Mouse (Mus musculus) neural tube, embryonic 10.5 days (tissue): Measurements from ENCODE around the gene Tmem45a.
"Not testable (repeated sequence)": the region's sequence is repeated elsewhere in the genome, so short reads cannot be mapped to it uniquely, and the experiment has no call there.

Source experiments
- DNase-seq: peaks from one replicate; pipeline ENCODE4 v3.0.0-alpha.2; 2017; ENCODE audit warnings: low spot score; ENCODE audit errors: extremely low spot score

Gene Tmem45a

DNA sequence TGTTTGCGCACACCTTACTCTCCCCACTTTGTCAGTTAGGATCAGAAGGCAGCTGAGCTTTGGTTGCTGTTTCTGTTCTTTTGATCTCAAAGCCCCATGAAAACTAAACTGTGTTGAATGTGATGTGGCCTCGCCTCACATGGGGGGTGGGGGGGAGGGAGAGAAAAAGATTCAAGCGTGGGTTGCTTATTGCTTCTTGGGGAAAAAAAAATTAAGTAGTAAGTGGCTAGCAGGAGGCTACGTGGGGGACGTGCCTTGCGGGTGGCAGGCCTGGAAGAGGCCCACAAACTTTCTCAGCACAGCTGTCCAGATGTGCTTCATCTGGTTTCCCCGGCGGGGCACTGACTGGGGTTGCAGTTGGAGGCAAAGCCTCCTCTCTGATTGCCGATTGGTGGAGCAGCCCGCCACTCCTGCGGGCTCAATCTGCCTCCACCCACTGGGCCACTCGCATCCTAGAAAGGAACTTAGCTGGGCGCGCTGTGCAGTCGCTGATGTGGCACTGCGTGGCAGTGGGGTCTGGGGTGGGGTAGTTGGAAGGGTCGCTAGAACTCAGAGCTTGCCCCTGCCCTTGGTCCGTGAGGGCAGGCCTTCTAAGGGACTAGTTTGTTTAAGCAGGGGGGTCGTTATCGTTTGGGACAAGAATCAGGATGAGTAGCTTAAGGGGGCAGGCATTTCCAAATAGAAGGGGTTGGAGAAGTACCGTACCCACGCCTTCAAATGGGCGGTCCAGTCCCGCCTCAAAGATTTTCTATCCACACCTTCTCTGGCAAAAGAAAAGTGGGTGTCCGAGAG is at the start of gene Tmem45a:
Tmem45a (minus strand) TSS at position 343 of the 792 bp plus-strand sequence.
- peak; percentile 78 for DNase-seq

DNA sequence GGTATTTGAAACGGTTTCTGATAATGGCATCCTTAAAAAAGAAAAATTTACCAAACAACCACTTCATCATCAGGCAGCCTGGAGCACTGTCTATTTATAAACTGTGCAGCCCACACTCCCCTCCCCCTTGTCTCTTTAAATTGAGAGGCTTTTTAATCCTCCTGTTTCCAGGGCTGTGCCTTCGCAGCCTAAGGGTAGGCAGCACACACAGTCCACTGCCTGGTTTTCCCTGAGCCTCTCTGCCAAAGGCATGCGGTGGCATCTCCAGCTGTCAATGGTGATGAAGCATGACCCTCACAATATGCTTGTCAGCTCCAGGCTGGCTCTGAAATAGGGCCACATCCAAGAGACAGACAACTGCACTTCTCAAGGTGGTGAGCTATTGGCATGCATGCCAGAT is 42.1 kb upstream of the Tmem45a start, which contains the start of gene Lnp1:
Lnp1 (minus strand) TSS at position 39 of the 400 bp plus-strand sequence.
- DNase-seq: no peak

DNA sequence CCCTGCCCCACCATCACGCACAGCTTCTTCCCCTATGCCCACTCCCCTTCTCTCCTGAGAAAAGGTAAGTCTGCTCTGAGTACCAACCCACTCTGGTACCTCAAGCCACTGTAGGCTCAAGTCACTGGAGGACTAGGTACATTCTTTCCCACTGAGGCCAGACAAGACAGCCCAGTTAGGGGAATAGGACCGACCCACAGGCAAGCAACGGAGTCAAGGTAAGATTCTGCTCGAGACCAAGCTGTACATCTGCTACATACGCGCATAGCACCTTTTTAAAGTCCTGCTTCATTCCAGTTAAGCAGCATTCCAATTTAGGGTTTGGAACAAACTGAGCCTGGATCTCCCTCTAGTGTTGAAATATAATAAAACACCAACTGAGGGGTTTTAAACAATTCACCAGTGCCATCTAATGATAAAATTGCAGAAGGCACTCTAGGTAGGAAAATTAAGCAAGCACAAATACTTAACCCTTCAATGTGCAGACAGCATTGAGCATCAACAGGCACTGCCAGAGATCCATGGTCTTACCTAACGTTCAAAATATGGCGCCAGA is 34.2 kb upstream of the Tmem45a start:
- DNase-seq: peak; percentile 20

DNA sequence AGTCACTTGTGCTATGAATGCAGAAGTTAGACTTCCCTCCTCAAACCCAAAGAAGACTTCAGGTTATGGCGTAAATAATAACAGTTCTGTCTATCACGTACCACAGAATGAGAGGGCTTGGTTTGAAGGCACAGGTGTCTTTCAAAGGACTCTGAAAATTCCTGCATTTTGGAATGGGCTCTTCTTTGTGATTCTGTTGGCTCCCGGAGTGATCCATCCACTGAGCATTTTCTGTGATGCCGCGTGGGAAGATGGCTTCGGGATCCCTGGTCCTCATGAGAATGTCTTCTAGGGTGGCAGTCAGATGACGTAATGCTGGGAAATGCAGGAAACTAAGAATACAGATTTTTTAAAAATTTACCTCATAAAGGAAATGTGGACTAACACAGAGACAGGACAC is 31.3 kb upstream of the Tmem45a start:
- no peak for DNase-seq

DNA sequence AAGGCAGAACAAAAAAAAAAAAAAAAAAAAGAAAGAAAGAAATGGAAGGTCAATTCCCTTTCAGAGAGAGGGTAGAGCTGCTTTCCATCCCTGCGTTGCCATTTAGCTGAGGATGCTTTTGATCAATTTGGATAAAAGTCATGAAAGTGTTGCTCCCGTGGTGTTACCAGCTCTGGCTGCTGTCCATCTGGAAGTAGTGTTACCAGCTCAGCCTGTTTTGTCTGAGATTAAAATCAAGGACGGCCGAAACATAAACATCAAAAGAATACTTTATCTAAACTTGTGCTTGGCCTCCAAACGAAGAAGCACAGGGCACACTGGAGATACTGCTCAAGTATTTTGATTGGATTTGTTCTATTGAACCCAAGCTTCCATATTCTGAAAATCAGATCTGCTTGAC is 23.0 kb upstream of the Tmem45a start:
- DNase-seq: no peak

DNA sequence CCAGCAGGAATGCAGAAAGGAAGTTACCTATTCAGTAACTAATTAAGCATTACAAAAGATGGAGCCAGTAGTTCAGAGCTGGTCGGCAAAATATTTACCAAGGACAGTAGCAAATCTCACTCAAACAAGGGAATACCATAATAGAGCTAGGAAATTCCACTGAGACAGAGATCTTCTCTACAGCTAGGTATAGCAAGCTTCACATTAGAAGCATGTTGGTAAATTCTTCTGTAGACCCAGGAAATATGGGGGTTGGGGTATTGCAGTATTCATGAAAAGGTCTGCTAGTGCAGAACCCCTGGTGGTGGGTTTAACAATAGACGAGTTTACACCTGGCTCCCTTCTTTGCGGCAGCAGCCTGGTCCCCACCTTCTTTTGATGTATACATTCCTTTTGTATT is 16.2 kb upstream of the Tmem45a start:
- DNase-seq: not testable (repeated sequence)

DNA sequence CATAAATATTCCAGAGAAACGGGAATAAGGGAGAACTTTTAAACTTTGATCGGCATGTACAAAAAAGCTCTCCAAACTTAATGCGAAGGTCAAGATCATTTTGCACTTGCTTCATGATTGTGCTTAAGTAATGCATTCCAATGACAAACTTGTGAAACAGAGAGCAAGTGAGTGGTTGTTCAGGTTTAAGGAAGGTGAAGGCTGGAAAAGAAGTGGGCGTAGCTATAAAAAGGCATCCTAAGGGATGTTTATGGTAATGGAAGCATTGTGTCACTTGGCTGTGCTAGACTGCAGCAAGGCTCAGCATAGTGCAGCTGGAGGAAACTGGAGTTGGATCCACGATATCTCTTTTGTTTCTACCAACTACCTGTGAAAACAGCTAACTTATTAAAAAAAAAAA is 5.6 kb upstream of the Tmem45a start:
- DNase-seq: no peak

DNA sequence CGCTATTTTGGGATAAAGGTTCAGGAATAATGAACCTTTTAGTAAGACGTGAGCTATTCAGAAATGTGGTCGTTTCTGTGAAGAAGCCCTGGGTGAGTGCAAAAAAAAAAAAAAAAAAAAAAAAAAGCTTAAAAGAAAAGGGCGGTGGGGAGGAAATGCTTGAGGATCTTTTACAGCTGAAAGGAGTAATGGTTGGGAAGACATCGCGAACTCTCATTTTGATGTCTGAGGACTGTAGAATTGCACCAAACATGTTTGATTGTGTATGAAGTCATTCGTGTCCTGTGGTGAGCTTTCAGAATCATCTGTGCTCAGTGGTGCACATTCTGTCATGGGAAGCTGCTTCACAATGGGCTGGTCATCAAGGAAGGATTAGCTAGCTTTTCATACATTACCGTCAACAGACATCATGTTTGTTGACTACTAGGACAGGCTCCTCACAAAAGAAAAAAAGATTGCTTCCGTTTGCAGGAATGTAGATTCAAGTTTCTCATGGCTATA is 700 bp upstream of the Tmem45a start:
- DNase-seq: no peak

DNA sequence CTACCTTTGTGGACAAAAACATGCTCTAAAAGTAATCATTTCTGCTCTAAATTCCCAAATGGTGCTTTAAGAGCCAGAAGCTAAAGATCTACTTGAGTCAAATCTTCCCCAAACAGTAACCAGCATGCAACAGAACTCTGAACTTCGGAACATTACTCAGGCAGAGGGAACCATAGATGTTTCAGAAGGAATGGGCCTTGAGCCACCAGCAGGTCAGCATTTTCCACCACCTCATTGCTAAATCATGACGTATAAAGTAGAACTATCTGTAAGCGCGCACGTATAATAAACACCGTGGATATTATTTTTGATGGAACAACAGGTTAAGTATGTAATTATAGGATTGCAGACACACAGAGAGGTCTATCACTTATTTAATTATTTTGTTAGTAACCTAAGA is 1.2 kb downstream of the Tmem45a start:
- no peak for DNase-seq

DNA sequence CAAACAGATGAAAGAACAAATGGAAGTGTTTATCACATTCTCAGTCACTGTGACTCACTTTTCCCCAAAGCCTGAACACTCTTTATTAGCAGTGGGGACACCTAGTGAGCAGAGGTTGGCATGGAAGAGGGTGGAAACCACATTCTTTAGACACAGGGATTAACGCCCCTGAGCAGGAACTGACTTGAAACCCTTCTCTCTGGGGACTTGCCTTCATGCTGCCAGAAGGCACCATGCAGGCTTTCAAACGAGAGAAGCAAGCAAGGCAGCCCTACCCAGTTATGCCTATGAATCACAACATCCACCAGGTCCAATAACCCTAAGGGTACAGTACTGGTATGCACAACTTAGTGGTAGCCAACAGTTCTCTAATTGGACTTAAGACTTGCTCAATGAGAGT is 12.6 kb downstream of the Tmem45a start:
- no peak for DNase-seq

DNA sequence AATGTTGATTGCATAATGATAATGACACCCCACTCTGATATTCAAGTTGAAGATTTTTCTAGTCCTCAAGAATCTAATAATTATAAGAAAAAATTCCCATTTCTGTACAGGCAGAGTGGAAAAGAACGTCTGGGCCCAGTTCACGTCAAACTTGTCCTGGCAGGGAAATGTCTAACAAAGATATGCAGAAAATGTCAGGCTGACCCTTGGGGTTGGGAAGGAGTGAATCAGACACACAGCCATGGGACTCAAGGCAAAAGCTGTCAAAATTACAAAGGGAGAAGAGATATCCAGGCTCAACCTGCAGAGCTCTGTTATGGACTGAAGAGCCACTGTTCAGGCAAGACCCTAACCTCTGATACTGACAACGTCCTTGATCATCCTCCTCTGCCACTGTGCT is 15.5 kb downstream of the Tmem45a start:
- DNase-seq: no peak

DNA sequence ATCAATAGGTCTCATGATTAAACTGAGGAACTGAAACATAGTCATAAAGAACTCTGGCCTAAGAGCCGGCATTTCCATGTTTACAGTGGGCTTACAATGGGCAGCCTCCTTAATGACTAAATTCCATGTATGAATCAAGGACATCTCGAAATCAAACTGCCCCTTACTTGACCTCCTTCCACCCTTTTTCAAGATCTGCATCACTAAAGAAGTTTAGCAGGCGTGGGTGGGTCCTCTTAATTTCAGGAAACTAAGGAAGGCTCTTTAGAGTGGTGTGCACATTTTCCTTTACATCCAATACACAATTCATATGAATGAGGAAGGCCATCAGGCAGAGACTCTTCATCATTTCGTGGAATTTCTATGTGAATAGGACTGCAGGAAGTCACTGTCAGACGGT is 17.6 kb downstream of the Tmem45a start:
- no peak for DNase-seq

DNA sequence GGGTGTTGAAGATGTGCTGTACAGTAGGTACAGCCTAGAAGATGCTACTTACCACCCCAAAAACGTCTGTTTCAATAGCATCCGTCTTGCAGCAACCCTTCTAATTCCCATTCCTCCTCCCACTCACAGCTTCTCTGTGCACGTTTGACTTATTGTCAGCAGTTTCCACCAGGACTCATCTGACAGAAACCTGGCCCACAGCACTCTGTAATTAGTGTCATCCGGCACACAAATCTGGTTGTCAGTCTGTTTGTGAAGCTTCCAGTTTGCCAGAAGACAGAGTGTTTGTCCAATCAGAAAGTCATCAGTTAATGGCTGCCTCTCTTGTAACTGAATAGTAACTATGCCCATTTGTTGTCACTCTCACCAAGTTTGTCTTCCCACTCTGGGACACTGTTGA is 18.4 kb downstream of the Tmem45a start:
- no peak for DNase-seq

DNA sequence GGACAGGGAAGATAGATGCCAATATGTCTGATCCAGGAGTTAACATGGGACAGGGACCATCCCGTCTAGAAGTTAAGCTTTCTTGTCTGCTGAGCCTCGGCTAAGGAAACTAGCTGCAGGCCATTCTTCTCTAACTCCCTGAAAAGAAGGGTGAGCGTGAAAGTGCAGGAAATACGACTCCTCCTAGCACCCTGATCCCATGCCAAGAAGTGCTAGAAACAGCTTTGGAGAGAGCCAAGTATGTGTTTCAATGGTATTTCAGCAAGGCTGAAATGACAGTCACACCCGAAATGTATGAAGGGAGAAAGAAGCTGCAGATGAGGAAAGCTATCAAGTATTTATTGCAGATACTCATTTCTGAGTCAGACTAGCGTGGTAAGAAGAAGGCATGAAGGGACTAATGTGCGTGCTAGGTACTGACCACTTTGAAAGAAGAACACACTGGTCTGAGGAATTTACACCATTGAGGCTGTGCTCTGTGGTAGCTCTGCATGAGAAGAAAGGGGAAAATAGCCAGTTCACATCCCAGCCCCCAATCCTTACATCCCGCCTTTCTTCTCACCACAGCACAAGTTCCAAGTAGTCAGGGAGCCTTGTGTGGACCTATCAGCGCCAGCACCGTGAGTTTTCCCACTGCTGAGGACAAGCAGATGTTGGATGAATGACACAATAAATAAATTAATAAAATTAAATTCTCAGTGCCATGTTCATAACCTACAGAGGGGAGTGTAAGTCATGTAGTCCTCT is 33.0 kb downstream of the Tmem45a start:
- DNase-seq: no peak

DNA sequence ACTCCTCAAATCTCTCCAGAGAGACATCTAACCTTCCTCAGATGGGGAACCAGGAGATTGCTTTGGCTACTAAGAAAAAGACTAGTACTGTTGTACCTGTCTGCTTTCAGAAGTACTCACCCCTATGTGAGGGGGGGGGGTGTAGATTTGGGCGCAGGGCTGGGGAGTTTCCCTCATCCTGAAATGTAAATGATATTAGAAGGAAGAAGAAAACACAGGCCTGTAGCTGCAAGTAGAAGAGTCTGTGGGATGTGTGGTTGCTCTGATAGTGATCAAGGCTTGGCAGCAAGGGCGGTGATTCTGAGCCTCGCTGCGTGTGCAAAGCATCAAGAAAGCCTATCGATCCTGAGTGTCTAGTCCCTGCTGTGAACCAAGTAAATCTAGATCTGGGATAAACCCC is 43.0 kb downstream of the Tmem45a start:
- no peak for DNase-seq

DNA sequence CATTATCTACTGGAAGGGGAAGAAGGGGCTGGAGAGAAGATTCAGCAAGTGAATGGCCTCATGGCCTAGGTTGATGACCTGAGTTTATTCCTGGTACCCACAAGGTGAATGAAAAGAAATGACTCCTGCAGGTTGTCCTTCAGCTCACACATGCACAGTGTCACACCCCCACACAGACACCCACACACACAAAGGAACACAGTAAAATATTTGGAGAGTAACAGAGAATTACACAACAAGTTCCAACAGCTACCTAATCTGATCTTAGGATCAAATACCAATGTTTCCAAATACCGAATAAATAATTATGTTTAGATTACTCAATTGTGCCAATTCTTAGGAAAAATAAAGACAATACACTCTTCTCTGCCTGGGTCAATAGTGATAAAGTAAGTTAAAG is 52.7 kb downstream of the Tmem45a start:
- DNase-seq: no peak

DNA sequence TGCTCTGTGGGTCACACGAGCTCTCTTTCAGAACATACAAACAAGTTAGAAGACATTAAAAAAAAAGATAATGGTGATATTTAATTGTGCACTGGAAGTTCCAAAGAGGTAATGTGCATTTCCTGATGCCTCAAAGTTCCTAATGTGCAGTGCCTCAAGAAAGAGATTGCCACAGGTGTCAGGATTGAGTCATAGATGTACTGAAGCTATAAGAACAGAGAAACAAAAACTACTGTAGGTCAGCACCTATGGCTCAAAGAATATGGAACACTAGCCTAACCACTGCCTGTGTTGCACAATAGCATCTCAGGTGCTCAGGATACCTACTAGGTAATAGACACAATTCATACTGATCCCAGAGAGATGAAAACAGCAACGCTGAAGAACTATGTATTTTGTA is 54.0 kb downstream of the Tmem45a start:
- DNase-seq: no peak

DNA sequence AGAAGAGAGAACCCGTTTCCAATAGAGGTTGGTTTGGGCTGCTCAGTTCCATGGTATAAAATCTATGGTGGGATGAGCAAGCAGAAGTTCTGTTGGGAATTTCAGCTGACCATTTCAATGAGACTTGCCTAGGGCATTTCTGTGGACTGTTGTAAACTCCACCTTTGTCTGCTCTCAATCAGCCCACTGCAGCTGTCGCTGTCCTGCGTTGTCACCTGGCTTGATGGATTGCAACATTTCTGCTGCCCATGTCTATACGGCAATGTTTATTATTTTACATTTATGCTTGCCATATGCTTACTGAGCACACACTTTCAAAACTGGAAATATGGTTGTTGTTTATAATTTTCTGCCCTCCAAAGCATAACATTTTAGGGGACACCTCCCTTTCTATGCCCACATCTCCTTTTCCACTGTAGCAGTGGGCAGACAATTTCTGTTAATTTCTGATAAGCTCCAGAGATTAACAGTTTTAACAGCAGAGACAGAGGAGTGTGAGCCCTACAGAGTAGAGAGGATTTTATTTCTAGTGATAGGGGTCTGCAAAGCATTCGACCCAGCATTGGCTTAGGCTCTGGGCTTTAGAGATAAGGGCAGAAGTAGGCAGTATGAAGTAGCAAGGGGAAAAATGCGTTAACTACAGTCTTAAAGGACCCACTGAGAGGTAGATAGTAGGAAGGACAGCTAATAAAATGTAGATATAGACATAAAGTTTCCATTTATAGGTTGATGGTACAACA is 84.4 kb downstream of the Tmem45a start:
- DNase-seq: no peak

DNA sequence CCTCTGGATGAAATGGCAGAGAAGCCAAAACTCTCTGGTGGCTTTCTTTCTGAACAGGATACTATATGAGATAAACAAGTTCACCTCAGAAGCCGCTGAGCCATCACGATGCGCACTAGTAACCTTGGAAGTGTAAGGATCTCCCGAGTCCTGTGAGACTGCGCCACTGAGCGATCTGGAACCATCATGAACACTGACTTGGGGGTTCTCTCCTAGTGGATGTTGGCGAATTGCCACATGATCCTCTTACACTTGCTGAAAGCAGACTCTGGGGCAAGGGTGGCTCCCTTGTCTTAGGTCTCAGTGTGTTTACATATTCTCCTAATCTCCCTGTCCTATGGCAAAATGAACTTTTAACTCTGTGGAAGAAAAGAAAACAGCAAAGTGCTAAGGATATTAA is 85.0 kb downstream of the Tmem45a start:
- DNase-seq: no peak

DNA sequence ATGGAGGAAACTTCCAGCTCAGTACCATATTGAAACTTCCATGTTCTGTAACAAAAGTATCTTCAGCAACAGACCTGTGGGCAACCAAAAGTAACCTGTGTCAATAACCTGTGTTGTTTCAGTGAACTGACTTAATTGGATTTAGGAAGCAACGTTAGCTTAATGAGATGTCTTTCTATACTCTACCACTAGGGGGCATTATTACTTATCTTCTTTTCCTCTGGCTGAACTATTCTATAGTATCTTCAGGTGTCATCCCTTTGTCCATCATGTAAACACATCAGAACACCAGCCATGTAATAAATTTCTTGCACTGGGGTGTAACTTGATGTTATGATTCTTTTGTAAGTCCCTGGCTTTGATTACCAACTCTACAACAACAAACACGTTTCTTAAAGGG is 85.5 kb downstream of the Tmem45a start:
- no peak for DNase-seq

DNA sequence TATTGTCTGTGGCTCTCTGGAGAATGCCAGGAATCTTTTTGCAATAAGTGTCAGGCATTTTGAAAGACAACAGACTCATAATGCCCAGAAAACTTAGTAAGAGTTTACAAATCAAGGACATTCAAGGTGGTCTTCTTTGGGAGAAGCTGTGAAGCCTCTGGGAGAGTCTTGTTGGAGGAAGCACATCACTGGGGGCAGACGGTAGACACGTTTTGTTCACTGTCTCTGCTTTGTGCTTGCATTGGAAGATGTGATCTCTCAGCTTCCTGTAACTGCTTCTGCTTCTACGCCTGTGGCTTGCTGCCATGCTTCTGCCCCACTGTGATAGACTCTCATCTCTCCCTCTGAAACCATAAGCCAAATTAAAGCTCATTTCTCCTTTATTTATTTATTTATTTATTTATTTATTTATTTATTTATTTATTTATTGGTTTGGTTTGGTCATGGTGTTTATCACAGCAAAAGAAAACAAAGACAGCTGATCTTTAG is 86.4 kb downstream of the Tmem45a start:
- no peak for DNase-seq
